In the genomic region with DNA sequence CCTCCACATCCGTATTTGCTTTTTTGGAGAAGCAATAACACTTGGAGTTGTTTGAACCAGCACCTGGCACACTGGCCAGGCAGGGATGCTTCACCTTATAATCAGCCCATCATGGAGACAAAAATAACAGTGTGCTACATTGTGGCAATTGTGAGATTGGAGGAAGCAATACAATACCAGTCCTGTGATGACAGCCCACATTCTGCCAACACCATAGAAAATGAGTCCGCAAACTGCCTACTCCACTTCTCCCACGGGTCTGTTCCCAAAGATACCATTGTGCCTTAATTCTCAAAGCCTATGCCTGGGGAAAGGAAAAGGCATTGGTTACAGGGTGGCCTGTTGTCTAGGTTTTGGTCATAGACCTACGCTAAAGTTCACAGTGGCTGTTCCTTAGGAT, we compare ENCODE assay signal across 28 mouse cellular contexts.
"Had no signal": no experiment of that assay in that cellular context is flagged by ENCODE, and none has a peak within 500 bp of the region (broad histone marks: within the 10 kb centered on the region; RNA-seq: fewer than 3 reads in every experiment).

No protein-coding gene starts in this region.

- H3K27ac ChIP-seq: embryonic facial prominence, embryonic 10.5 days; embryonic facial prominence, embryonic 12.5 days; embryonic facial prominence, embryonic 13.5 days; embryonic facial prominence, embryonic 15.5 days; forebrain, embryonic 10.5 days; forebrain, embryonic 12.5 days; forebrain, embryonic 13.5 days; forebrain, embryonic 15.5 days; gastrocnemius, adult 2 months; heart, adult 2 months; heart, embryonic 10.5 days had no signal

- H3K27me3 ChIP-seq: embryonic facial prominence, embryonic 12.5 days; embryonic facial prominence, embryonic 13.5 days; embryonic facial prominence, embryonic 15.5 days; forebrain, embryonic 12.5 days; forebrain, embryonic 13.5 days; forebrain, embryonic 15.5 days had no signal

- ATAC-seq: forebrain, embryonic 13.5 days; forebrain, embryonic 14.5 days; forebrain, embryonic 15.5 days; forebrain, embryonic 16.5 days; forebrain, postnatal 0 days had no signal

- H3K4me2 ChIP-seq: embryonic facial prominence, embryonic 12.5 days; embryonic facial prominence, embryonic 13.5 days; embryonic facial prominence, embryonic 15.5 days; forebrain, embryonic 12.5 days; forebrain, embryonic 13.5 days; forebrain, embryonic 15.5 days had no signal

- H3K36me3 ChIP-seq: embryonic facial prominence, embryonic 10.5 days; embryonic facial prominence, embryonic 12.5 days; embryonic facial prominence, embryonic 13.5 days; embryonic facial prominence, embryonic 15.5 days; forebrain, embryonic 10.5 days; forebrain, embryonic 12.5 days; forebrain, embryonic 15.5 days; heart, embryonic 10.5 days had no signal

- H3K4me3 ChIP-seq: embryonic facial prominence, embryonic 10.5 days; embryonic facial prominence, embryonic 12.5 days; embryonic facial prominence, embryonic 13.5 days; embryonic facial prominence, embryonic 15.5 days; erythroblast, embryonic 14.5 days; forebrain, embryonic 10.5 days; forebrain, embryonic 12.5 days; forebrain, embryonic 13.5 days; forebrain, embryonic 15.5 days; gastrocnemius, adult 2 months; heart, adult 2 months; heart, embryonic 10.5 days had no signal

- H3K9me3 ChIP-seq: embryonic facial prominence, embryonic 10.5 days; embryonic facial prominence, embryonic 12.5 days; embryonic facial prominence, embryonic 13.5 days; embryonic facial prominence, embryonic 15.5 days; forebrain, embryonic 10.5 days; forebrain, embryonic 12.5 days; forebrain, embryonic 13.5 days; forebrain, embryonic 15.5 days; heart, embryonic 10.5 days had no signal

- DNase-seq: cerebellum, adult 8-10 months; cerebellum, adult 9-10 months; cerebellum, adult 9-11 months; cerebellum, postnatal 10 days; cerebellum, postnatal 14 days; cerebellum, postnatal 36 days; embryo, embryonic 11 days; forebrain, postnatal 0 days; gastrocnemius, adult 2 months; gastrocnemius, postnatal 10 days; gastrocnemius, postnatal 14 days; gastrocnemius, postnatal 25 days; gastrocnemius, postnatal 36 days; heart, adult 11 months; heart, adult 18-20 months; heart, adult 2 months had no signal

- H3K9ac ChIP-seq: embryonic facial prominence, embryonic 12.5 days; embryonic facial prominence, embryonic 13.5 days; embryonic facial prominence, embryonic 15.5 days; forebrain, embryonic 12.5 days; forebrain, embryonic 13.5 days; forebrain, embryonic 15.5 days; forebrain, postnatal 0 days had no signal

- H3K4me1 ChIP-seq: embryonic facial prominence, embryonic 12.5 days; embryonic facial prominence, embryonic 15.5 days; forebrain, embryonic 10.5 days; forebrain, embryonic 12.5 days; forebrain, embryonic 13.5 days; forebrain, embryonic 15.5 days had no signal
